Mouse (Mus musculus) heart, adult 2 months (tissue): ENCODE results near the gene Glis2. TPM values are rescaled to one million over a fixed set of nuclear protein-coding genes. Genes with fewer than 3 reads are reported as not detected.
A peak's percentile ranks its signal among the peaks of the same experiment; 100 is the strongest.

Experiments used
- DNase-seq, 2 experiments: peaks; one replicate each; pipeline ENCODE4 v3.0.0; 2021
- H3K27ac ChIP-seq: fragments of 200-600 bp; 2 replicates; pipeline ENCODE4 v1.8.1; 2022
- H3K27me3 ChIP-seq: fragments of 200-500 bp; 2 replicates; pipeline ENCODE4 v1.6.1; 2012; ENCODE audit warnings: mild to moderate bottlenecking, low read length, inconsistent platforms, mixed read lengths; ENCODE audit not compliant: control insufficient read depth, insufficient read depth
- H3K36me3 ChIP-seq: fragments of 200-500 bp; 2 replicates; pipeline ENCODE4 v1.6.1; 2012; ENCODE audit warnings: low read length, inconsistent platforms; ENCODE audit not compliant: control insufficient read depth, insufficient read depth
- H3K4me1 ChIP-seq: fragments of 200-500 bp; 2 replicates; pipeline ENCODE4 v1.6.1; 2011; ENCODE audit warnings: low read length; ENCODE audit not compliant: control insufficient read depth, insufficient read depth
- H3K4me3 ChIP-seq: fragments of 200-600 bp; 2 replicates; pipeline ENCODE4 v1.8.1; 2022
- H3K79me2 ChIP-seq: fragments of 200-500 bp; replicated peaks from 2 replicates; pipeline ENCODE4 v1.6.1; 2012; ENCODE audit warnings: mild to moderate bottlenecking, inconsistent platforms, low read length, moderate library complexity, mixed read lengths; ENCODE audit not compliant: control insufficient read depth, insufficient read depth
- H3K9ac ChIP-seq: fragments of 200-500 bp; 2 replicates; pipeline ENCODE4 v1.6.1; 2012; ENCODE audit warnings: low read depth, mild to moderate bottlenecking, control low read depth, inconsistent platforms, low read length, mixed read lengths
- CTCF ChIP-seq: fragments of 200-600 bp; IDR thresholded peaks from 2 replicates; pipeline ENCODE4 v1.8.1; 2022; ENCODE audit warnings: antibody characterized with exemption, mild to moderate bottlenecking, moderate library complexity
- EP300 ChIP-seq: fragments of 200-500 bp; IDR thresholded peaks from 2 replicates; pipeline ENCODE4 v1.6.1; 2011; ENCODE audit warnings: low read depth, low read length, control low read depth; ENCODE audit not compliant: insufficient read depth
- POLR2A ChIP-seq: fragments of 200-500 bp; IDR thresholded peaks from 2 replicates; pipeline ENCODE4 v1.6.1; 2011; ENCODE audit warnings: mild to moderate bottlenecking, low read depth, low read length, control low read depth; ENCODE audit not compliant: insufficient read depth
- WGBS: fragments of 180-500 bp; shearing (Covaris S2); methylation state at CpG from one replicate; pipeline ENCODE4 v1.1.7; 2018; 5-methylcytosine and 5-hydroxymethylcytosine counted together
- intact Hi-C: fragments of 180-260 bp; cut with DNase I; formaldehyde crosslinking; loops from one replicate; pipeline ENCODE4 v1.15.1; 2025
- polyA plus RNA-seq: library from polyadenylated mRNA; depleted of rRNA; stranded (reverse); fragments of >200 nt; gene quantifications from 2 replicates; pipeline ENCODE4 v1.2.3, GENCODE M21; 2012
- total RNA-seq, 2 experiments: library from RNA; stranded (reverse); gene quantifications; 2 replicates each; pipeline ENCODE4 v1.2.3; 2021

The Glis2 gene
- total and polyA plus RNA-seq, 3 experiments = 10.0 to 17.3 (median 11.1) TPM

- intact Hi-C loops = no loop called here
- WGBS = 27% methylated on average over 3 of the region's 3 CpGs
- H3K27me3 ChIP-seq = no peaks in the 10 kb centered on the region
- H3K36me3 ChIP-seq = no peaks in the 10 kb centered on the region
- no peak for TF ChIP-seq POLR2A
- TF ChIP-seq CTCF = no peak
- no peak for TF ChIP-seq EP300
- H3K9ac ChIP-seq = peak overlapping the region; percentile 27
- DNase-seq = peak; percentile 47 to 64
- H3K4me1 ChIP-seq = peaks cover 13% of the 10 kb centered on the region
- H3K4me3 ChIP-seq = peak overlapping the region; percentile 73
- H3K79me2 ChIP-seq = no peaks in the 10 kb centered on the region
- peak overlapping the region; percentile 86 for H3K27ac ChIP-seq
Measured at GRCm38 (mm10) chr16:4641119-4641838, 46.8 kb downstream of the Glis2 start.

- TF ChIP-seq CTCF (no peak), EP300 (no peak), POLR2A (no peak)
- Histone ChIP-seq H3K79me2 (no peaks in the 10 kb centered on the region), H3K4me3 (no peak overlapping the region), H3K9ac (no peak overlapping the region), H3K27me3 (no peaks in the 10 kb centered on the region), H3K36me3 (no peaks in the 10 kb centered on the region), H3K4me1 (peaks cover 13% of the 10 kb centered on the region), H3K27ac (peak overlapping the region; percentile 83)
- 47% methylated on average over 13 of the region's 13 CpGs for WGBS
- intact Hi-C loops = no loop called here
- DNase-seq = peak; percentile 68 to 78
Measured at GRCm38 (mm10) chr16:4642190-4642589, 47.7 kb downstream of the Glis2 start.

DNA sequence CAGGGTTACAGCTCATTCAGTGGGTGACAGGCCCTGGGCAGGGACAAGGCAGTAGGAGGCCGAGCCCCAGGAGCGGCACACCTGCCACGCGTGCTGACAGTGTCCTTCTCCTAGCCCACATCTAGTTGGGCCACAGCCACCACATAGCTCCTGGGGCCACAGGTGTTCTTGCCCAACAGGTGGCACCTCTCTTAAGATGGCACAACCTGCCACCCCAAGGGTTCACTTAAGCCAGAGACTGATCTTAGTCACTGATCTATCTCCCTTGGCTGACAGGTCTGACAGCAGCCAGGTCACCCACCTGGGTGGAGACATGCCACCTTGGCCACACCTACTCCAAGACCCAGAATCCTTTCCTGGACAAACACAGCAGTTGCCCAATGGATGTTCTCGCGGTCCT is 48.4 kb downstream of the Glis2 start:
- Histone ChIP-seq H3K27me3 (no peaks in the 10 kb centered on the region), H3K4me3 (peak overlapping the region; percentile 19; the same call in 1 of the 2 replicates), H3K9ac (peak overlapping the region; percentile 21; the same call in 1 of the 2 replicates), H3K27ac (peak overlapping the region; percentile 83), H3K79me2 (no peaks in the 10 kb centered on the region), H3K36me3 (no peaks in the 10 kb centered on the region), H3K4me1 (peaks cover 15% of the 10 kb centered on the region)
- no peak for DNase-seq
- no peak for TF ChIP-seq POLR2A
- TF ChIP-seq EP300 = no peak
- no peak for TF ChIP-seq CTCF
- WGBS = 74% methylated on average over 6 of the region's 6 CpGs
- intact Hi-C loops = no loop called here

GRCm38 (mm10) chr16:4643670-4644419 is 49.3 kb downstream of the Glis2 start:
- peak; percentile 88 to 90 for DNase-seq
- Histone ChIP-seq H3K9ac (no peak overlapping the region), H3K36me3 (no peaks in the 10 kb centered on the region), H3K4me3 (no peak overlapping the region), H3K79me2 (no peaks in the 10 kb centered on the region), H3K27ac (peak overlapping the region; percentile 83), H3K27me3 (no peaks in the 10 kb centered on the region), H3K4me1 (peaks cover 15% of the 10 kb centered on the region)
- WGBS = 36% methylated on average over 11 of the region's 11 CpGs
- TF ChIP-seq EP300 (peak; percentile 6; the same call in 1 of the 2 replicates), POLR2A (peak; percentile 21; the same call in 1 of the 2 replicates), CTCF (no peak)
- intact Hi-C loops = no loop called here

DNA sequence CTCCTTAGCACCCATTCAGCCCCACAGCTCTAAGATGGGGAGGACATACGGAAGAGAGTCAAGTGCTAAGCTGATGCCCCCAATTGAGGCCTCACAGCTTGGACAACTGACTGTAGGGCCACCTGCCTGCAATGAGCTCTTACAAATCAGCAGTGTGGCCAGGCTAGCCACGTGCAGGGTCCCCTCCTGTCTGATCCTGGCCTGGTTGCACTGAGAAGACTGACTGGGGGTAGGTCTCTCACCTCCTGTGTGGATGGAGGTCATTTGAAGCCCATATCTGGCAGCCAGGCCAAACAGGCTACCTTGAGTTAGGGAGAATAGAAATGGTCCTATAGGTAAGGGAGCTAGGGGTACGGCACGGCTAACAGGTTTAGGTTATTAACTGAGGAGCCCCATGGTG is 51.4 kb downstream of the Glis2 start:
- Histone ChIP-seq H3K27ac (peak overlapping the region; percentile 9), H3K4me1 (peaks cover 18% of the 10 kb centered on the region)

GRCm38 (mm10) chr16:4646831-4647230 is 52.3 kb downstream of the Glis2 start:
- H3K4me1 ChIP-seq = peaks cover 21% of the 10 kb centered on the region
- 81% methylated on average over 4 of the region's 4 CpGs for WGBS
- H3K27me3 ChIP-seq = no peaks in the 10 kb centered on the region
- intact Hi-C loops = no loop called here
- H3K27ac ChIP-seq = peak overlapping the region; percentile 68
- no peak overlapping the region for H3K9ac ChIP-seq
- H3K4me3 ChIP-seq = no peak overlapping the region
- TF ChIP-seq EP300 (no peak), POLR2A (no peak), CTCF (no peak)
- DNase-seq = no peak
- peaks cover 3% of the 10 kb centered on the region for H3K79me2 ChIP-seq
- no peaks in the 10 kb centered on the region for H3K36me3 ChIP-seq

More for the DNA sequence above, 51.4 kb downstream of the Glis2 start:
- Histone ChIP-seq H3K9ac (no peak overlapping the region), H3K4me3 (no peak overlapping the region), H3K27me3 (no peaks in the 10 kb centered on the region), H3K36me3 (no peaks in the 10 kb centered on the region), H3K79me2 (peaks cover 3% of the 10 kb centered on the region)
- no peak for TF ChIP-seq EP300
- TF ChIP-seq POLR2A = no peak
- no peak for TF ChIP-seq CTCF
- intact Hi-C loops = no loop called here
- DNase-seq = no peak
- 83% methylated on average over 4 of the region's 4 CpGs for WGBS
